Mouse (Mus musculus) E14TG2a.4 (cell line): ENCODE measurements at regions not wholly inside any gene's neighbourhood (a gene's known extent, or its start where the extent isn't known, plus 50 kb on each side); places are given as distances from the start of the nearest gene placed in this dataset.

Source experiments
- CTCF ChIP-seq: conservative IDR thresholded peaks from 2 replicates; pipeline ENCODE4 v1.5.1; 2014; ENCODE audit warnings: low read length
- NANOG ChIP-seq: IDR thresholded peaks from 2 replicates; pipeline ENCODE4 v1.6.1; 2014; ENCODE audit warnings: borderline replicate concordance, low read length, mixed read lengths

DNA sequence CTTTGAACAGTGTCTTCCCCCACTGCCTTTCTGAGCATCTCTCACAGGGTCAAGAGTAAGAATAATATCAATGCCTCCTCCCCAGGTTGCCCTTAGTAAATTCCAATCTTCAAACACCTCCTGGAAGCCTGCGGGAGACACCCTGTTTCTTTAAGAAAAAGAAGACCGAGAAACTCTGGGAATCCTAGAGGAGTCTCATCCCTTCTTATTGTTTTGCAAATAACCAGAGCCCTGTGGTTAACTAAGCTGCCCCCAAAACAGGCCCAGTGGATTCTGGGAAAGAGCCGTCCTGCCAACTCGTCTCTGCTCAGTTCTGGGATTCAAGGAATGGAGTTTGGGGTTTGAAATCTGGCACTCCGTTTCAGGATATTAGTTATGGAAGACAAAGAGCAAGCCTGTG is 71.2 kb downstream of the Rtl1 start:
- TF ChIP-seq CTCF (no peak), NANOG (no peak)
